Mouse (Mus musculus): ENCODE data around the gene Itga1. TPM values are rescaled to one million over a fixed set of nuclear protein-coding genes. Genes with fewer than 3 reads are reported as not detected.

Itga1 gene
- polyA plus RNA-seq, 1 experiment from 2014 or later = 8.2 TPM

- H3K4me2 ChIP-seq (ENCODE audit: low read length) = no peak overlapping the region
- ATAC-seq (ENCODE audit: low FRiP score, low TSS enrichment) = no peak
- H3K4me3 ChIP-seq (replicated peaks; ENCODE audit: low read depth, low read length) = no peak overlapping the region
- no peaks in the 10 kb centered on the region for H3K4me1 ChIP-seq (ENCODE audit: control insufficient read depth, insufficient read depth, low read length)
- no peak for DNase-seq
- WGBS = 95% methylated on average over 2 of the region's 2 CpGs
- H3K9ac ChIP-seq (replicated peaks; ENCODE audit: low read length) = no peak overlapping the region
- no peaks in the 10 kb centered on the region for H3K9me3 ChIP-seq (ENCODE audit: control insufficient read depth, low read length)
- no peaks in the 10 kb centered on the region for H3K36me3 ChIP-seq (ENCODE audit: control insufficient read depth, insufficient read depth, low read length)
- H3K27ac ChIP-seq (replicated peaks; ENCODE audit: low read depth, low read length) = no peak overlapping the region
- H3K27me3 ChIP-seq (ENCODE audit: control insufficient read depth, insufficient read depth, low read length) = no peaks in the 10 kb centered on the region
Observed at GRCm38 (mm10) chr13:115130035-115130434, 28.3 kb upstream of the Itga1 start.

- ATAC-seq (ENCODE audit: low FRiP score, low TSS enrichment) (no peak), DNase-seq (no peak)
- H3K4me2 ChIP-seq (ENCODE audit: low read length) = no peak overlapping the region
- H3K36me3 ChIP-seq (ENCODE audit: control insufficient read depth, insufficient read depth, low read length) = no peaks in the 10 kb centered on the region
- no peak overlapping the region for H3K4me3 ChIP-seq (replicated peaks; ENCODE audit: low read depth, low read length)
- H3K4me1 ChIP-seq (ENCODE audit: control insufficient read depth, insufficient read depth, low read length) = no peaks in the 10 kb centered on the region
- H3K9me3 ChIP-seq (ENCODE audit: control insufficient read depth, low read length) = no peaks in the 10 kb centered on the region
- no peak overlapping the region for H3K27ac ChIP-seq (replicated peaks; ENCODE audit: low read depth, low read length)
- 88% methylated on average over 1 of the region's 1 CpGs for WGBS
- no peak overlapping the region for H3K9ac ChIP-seq (replicated peaks; ENCODE audit: low read length)
- no peaks in the 10 kb centered on the region for H3K27me3 ChIP-seq (ENCODE audit: control insufficient read depth, insufficient read depth, low read length)
Observed at GRCm38 (mm10) chr13:115127826-115128225, 26.1 kb upstream of the Itga1 start.

- no peak overlapping the region for H3K27ac ChIP-seq (replicated peaks; ENCODE audit: low read depth, low read length)
- H3K9ac ChIP-seq (replicated peaks; ENCODE audit: low read length) = no peak overlapping the region
- H3K4me3 ChIP-seq (replicated peaks; ENCODE audit: low read depth, low read length) = no peak overlapping the region
- no peak for ATAC-seq (ENCODE audit: low FRiP score, low TSS enrichment)
- H3K9me3 ChIP-seq (ENCODE audit: control insufficient read depth, low read length) = no peaks in the 10 kb centered on the region
- no peak for DNase-seq
- no peaks in the 10 kb centered on the region for H3K27me3 ChIP-seq (ENCODE audit: control insufficient read depth, insufficient read depth, low read length)
- no peaks in the 10 kb centered on the region for H3K36me3 ChIP-seq (ENCODE audit: control insufficient read depth, insufficient read depth, low read length)
- WGBS = 92% methylated on average over 2 of the region's 2 CpGs
- no peak overlapping the region for H3K4me2 ChIP-seq (ENCODE audit: low read length)
- H3K4me1 ChIP-seq (ENCODE audit: control insufficient read depth, insufficient read depth, low read length) = no peaks in the 10 kb centered on the region
Observed at GRCm38 (mm10) chr13:115126534-115126933, 24.8 kb upstream of the Itga1 start.

GRCm38 (mm10) chr13:115125130-115125529 lies 23.4 kb upstream of the Itga1 start:
- no peak overlapping the region for H3K4me2 ChIP-seq (ENCODE audit: low read length)
- DNase-seq = no peak
- WGBS = 96% methylated on average over 4 of the region's 4 CpGs
- no peak overlapping the region for H3K27ac ChIP-seq (replicated peaks; ENCODE audit: low read depth, low read length)
- H3K4me1 ChIP-seq (ENCODE audit: control insufficient read depth, insufficient read depth, low read length) = no peaks in the 10 kb centered on the region
- no peak overlapping the region for H3K9ac ChIP-seq (replicated peaks; ENCODE audit: low read length)
- no peaks in the 10 kb centered on the region for H3K9me3 ChIP-seq (ENCODE audit: control insufficient read depth, low read length)
- no peak for ATAC-seq (ENCODE audit: low FRiP score, low TSS enrichment)
- no peaks in the 10 kb centered on the region for H3K36me3 ChIP-seq (ENCODE audit: control insufficient read depth, insufficient read depth, low read length)
- no peak overlapping the region for H3K4me3 ChIP-seq (replicated peaks; ENCODE audit: low read depth, low read length)
- H3K27me3 ChIP-seq (ENCODE audit: control insufficient read depth, insufficient read depth, low read length) = no peaks in the 10 kb centered on the region

GRCm38 (mm10) chr13:115124521-115124920 lies 22.8 kb upstream of the Itga1 start:
- no peak overlapping the region for H3K4me2 ChIP-seq (ENCODE audit: low read length)
- DNase-seq (no peak), ATAC-seq (ENCODE audit: low FRiP score, low TSS enrichment) (no peak)
- H3K36me3 ChIP-seq (ENCODE audit: control insufficient read depth, insufficient read depth, low read length) = no peaks in the 10 kb centered on the region
- no peak overlapping the region for H3K27ac ChIP-seq (replicated peaks; ENCODE audit: low read depth, low read length)
- H3K27me3 ChIP-seq (ENCODE audit: control insufficient read depth, insufficient read depth, low read length) = no peaks in the 10 kb centered on the region
- no peak overlapping the region for H3K9ac ChIP-seq (replicated peaks; ENCODE audit: low read length)
- 85% methylated on average over 1 of the region's 1 CpGs for WGBS
- H3K4me3 ChIP-seq (replicated peaks; ENCODE audit: low read depth, low read length) = no peak overlapping the region
- H3K9me3 ChIP-seq (ENCODE audit: control insufficient read depth, low read length) = no peaks in the 10 kb centered on the region
- no peaks in the 10 kb centered on the region for H3K4me1 ChIP-seq (ENCODE audit: control insufficient read depth, insufficient read depth, low read length)

- ATAC-seq (ENCODE audit: low FRiP score, low TSS enrichment) = no peak
- H3K4me1 ChIP-seq (ENCODE audit: control insufficient read depth, insufficient read depth, low read length) = no peaks in the 10 kb centered on the region
- H3K4me2 ChIP-seq (ENCODE audit: low read length) = no peak overlapping the region
- no peak overlapping the region for H3K9ac ChIP-seq (replicated peaks; ENCODE audit: low read length)
- H3K4me3 ChIP-seq (replicated peaks; ENCODE audit: low read depth, low read length) = no peak overlapping the region
- H3K36me3 ChIP-seq (ENCODE audit: control insufficient read depth, insufficient read depth, low read length) = no peaks in the 10 kb centered on the region
- no peak overlapping the region for H3K27ac ChIP-seq (replicated peaks; ENCODE audit: low read depth, low read length)
- 59% methylated on average over 5 of the region's 5 CpGs for WGBS
- no peaks in the 10 kb centered on the region for H3K27me3 ChIP-seq (ENCODE audit: control insufficient read depth, insufficient read depth, low read length)
- no peaks in the 10 kb centered on the region for H3K9me3 ChIP-seq (ENCODE audit: control insufficient read depth, low read length)
- DNase-seq = no peak
Observed at GRCm38 (mm10) chr13:115118756-115119155, 17.0 kb upstream of the Itga1 start.

GRCm38 (mm10) chr13:115118195-115118594 lies 16.4 kb upstream of the Itga1 start:
- DNase-seq (no peak), ATAC-seq (ENCODE audit: low FRiP score, low TSS enrichment) (no peak)
- Histone ChIP-seq H3K4me2 (ENCODE audit: low read length) (no peak overlapping the region), H3K27me3 (ENCODE audit: control insufficient read depth, insufficient read depth, low read length) (no peaks in the 10 kb centered on the region), H3K4me3 (replicated peaks; ENCODE audit: low read depth, low read length) (no peak overlapping the region), H3K36me3 (ENCODE audit: control insufficient read depth, insufficient read depth, low read length) (no peaks in the 10 kb centered on the region), H3K4me1 (ENCODE audit: control insufficient read depth, insufficient read depth, low read length) (no peaks in the 10 kb centered on the region), H3K9me3 (ENCODE audit: control insufficient read depth, low read length) (no peaks in the 10 kb centered on the region), H3K9ac (replicated peaks; ENCODE audit: low read length) (no peak overlapping the region), H3K27ac (replicated peaks; ENCODE audit: low read depth, low read length) (no peak overlapping the region)
- WGBS = 85% methylated on average over 3 of the region's 3 CpGs

GRCm38 (mm10) chr13:115116930-115117621 lies 15.3 kb upstream of the Itga1 start:
- no peaks in the 10 kb centered on the region for H3K9me3 ChIP-seq (ENCODE audit: control insufficient read depth, low read length)
- DNase-seq (no peak), ATAC-seq (ENCODE audit: low FRiP score, low TSS enrichment) (no peak)
- no peak overlapping the region for H3K27ac ChIP-seq (replicated peaks; ENCODE audit: low read depth, low read length)
- H3K36me3 ChIP-seq (ENCODE audit: control insufficient read depth, insufficient read depth, low read length) = no peaks in the 10 kb centered on the region
- WGBS = 86% methylated on average over 3 of the region's 3 CpGs
- H3K4me2 ChIP-seq (ENCODE audit: low read length) = no peak overlapping the region
- no peaks in the 10 kb centered on the region for H3K4me1 ChIP-seq (ENCODE audit: control insufficient read depth, insufficient read depth, low read length)
- H3K4me3 ChIP-seq (replicated peaks; ENCODE audit: low read depth, low read length) = no peak overlapping the region
- no peak overlapping the region for H3K9ac ChIP-seq (replicated peaks; ENCODE audit: low read length)
- no peaks in the 10 kb centered on the region for H3K27me3 ChIP-seq (ENCODE audit: control insufficient read depth, insufficient read depth, low read length)

- Histone ChIP-seq H3K9me3 (ENCODE audit: control insufficient read depth, low read length) (no peaks in the 10 kb centered on the region), H3K9ac (replicated peaks; ENCODE audit: low read length) (no peak overlapping the region), H3K27me3 (ENCODE audit: control insufficient read depth, insufficient read depth, low read length) (no peaks in the 10 kb centered on the region), H3K4me3 (replicated peaks; ENCODE audit: low read depth, low read length) (no peak overlapping the region), H3K36me3 (ENCODE audit: control insufficient read depth, insufficient read depth, low read length) (no peaks in the 10 kb centered on the region), H3K4me1 (ENCODE audit: control insufficient read depth, insufficient read depth, low read length) (no peaks in the 10 kb centered on the region), H3K27ac (replicated peaks; ENCODE audit: low read depth, low read length) (no peak overlapping the region), H3K4me2 (ENCODE audit: low read length) (no peak overlapping the region)
- 72% methylated on average over 4 of the region's 4 CpGs for WGBS
- DNase-seq = no peak
- no peak for ATAC-seq (ENCODE audit: low FRiP score, low TSS enrichment)
Observed at GRCm38 (mm10) chr13:115109628-115110027, 7.9 kb upstream of the Itga1 start.

All from midbrain, embryonic 14.5 days (tissue).